Mouse (Mus musculus) kidney, embryonic 15.5 days (tissue): Measurements from ENCODE around the gene Polr3f. TPM values are rescaled to one million over a fixed set of nuclear protein-coding genes. Genes with fewer than 3 reads are reported as not detected.

Source experiments
- polyA plus RNA-seq: library from polyadenylated mRNA; unstranded; fragments of >200 nt; fragmentation: Nextera tagmentation; extraction: Ambion mirVana; gene quantifications from 2 replicates; pipeline ENCODE4 v1.2.1, GENCODE M21; 2015

The Polr3f gene
- polyA plus RNA-seq, 1 experiment from 2014 or later = 30.0 TPM

Other genes starting within 250 kb of the Polr3f start
- gene Ovol2, start 195.6 kb upstream of the Polr3f start, polyA plus RNA-seq = 1.0 and 1.5 TPM in 2 replicates
- gene Kat14, start 158.7 kb upstream of the Polr3f start, polyA plus RNA-seq = 48.5 and 50.3 TPM in 2 replicates
- gene Pet117, start 158.7 kb upstream of the Polr3f start, polyA plus RNA-seq = 3.1 and 4.5 TPM in 2 replicates
- gene Dzank1, start 304 bp upstream of the Polr3f start, polyA plus RNA-seq = 0.91 and 1.2 TPM in 2 replicates
- 78.2 and 80.7 TPM in 2 replicates for gene Rbbp9, start 23.2 kb downstream of the Polr3f start, polyA plus RNA-seq
- 105 and 108 TPM in 2 replicates for gene Sec23b, start 28.5 kb downstream of the Polr3f start, polyA plus RNA-seq
- 39.4 and 42.4 TPM in 2 replicates for gene Smim26, start 66.3 kb downstream of the Polr3f start, polyA plus RNA-seq
- 47.3 and 48.1 TPM in 2 replicates for gene Dtd1, start 72.2 kb downstream of the Polr3f start, polyA plus RNA-seq